10 mouse cellular contexts compared by ENCODE assay signal in genomic region chr14:31464176-31464575, GRCm38 (mm10). TPM values are rescaled to one million over a fixed set of nuclear protein-coding genes. Genes with fewer than 3 reads are reported as not detected.
DNase-seq lines count a peak whose midpoint lies in the region; ATAC-seq and TF ChIP-seq lines count a peak whose summit lies in the region.
"Had no signal": no experiment of that assay in that cellular context is flagged by ENCODE, and none has a peak within 500 bp of the region (broad histone marks: within the 10 kb centered on the region; RNA-seq: fewer than 3 reads in every experiment).

No protein-coding gene starts in this region.

- in situ Hi-C loops in ES-E14 (cut with MboI; ENCODE audit: low sequenced_read_pairs in 2 of 2, unreplicated experiment in 2 of 2) = no loop called here

- H3K36me3 ChIP-seq in limb, embryonic 11.5 days (ENCODE audit: control insufficient read depth, insufficient read depth, low read length) = no peaks in the 10 kb centered on the region
- H3K36me3 ChIP-seq in limb, embryonic 10.5 days = no peaks in the 10 kb centered on the region
- no peaks in the 10 kb centered on the region for H3K36me3 ChIP-seq in ES-E14 (ENCODE audit: control insufficient read depth, insufficient read depth, low read length, poor library complexity, severe bottlenecking)
- H3K36me3 ChIP-seq: forebrain, embryonic 10.5 days had no signal

- no peaks in the 10 kb centered on the region for H3K4me1 ChIP-seq in limb, embryonic 11.5 days (ENCODE audit: control insufficient read depth, insufficient read depth, low read length)
- peaks cover 9% of the 10 kb centered on the region; the same call in 1 of the 2 replicates for H3K4me1 ChIP-seq in limb, embryonic 10.5 days
- H3K4me1 ChIP-seq in ES-E14 (ENCODE audit: control insufficient read depth in 2 of 2, insufficient read depth in 2 of 2, low read length in 2 of 2, poor library complexity in 1 of 2) = no peaks in the 10 kb centered on the region

- no peak for ATAC-seq in limb, embryonic 11.5 days (ENCODE audit: insufficient number of reproducible peaks, low FRiP score, low TSS enrichment, low read depth)
- no peak for ATAC-seq in activated CD4-positive, CD25-positive, alpha-beta regulatory T cell, adult 4 months

- H3K27ac ChIP-seq in limb, embryonic 11.5 days (replicated peaks; ENCODE audit: low read depth, low read length) = no peak overlapping the region
- H3K27ac ChIP-seq in limb, embryonic 10.5 days = no peak overlapping the region
- no peak overlapping the region for H3K27ac ChIP-seq in ES-E14 (ENCODE audit: insufficient read depth, low read depth, low read length, poor library complexity, severe bottlenecking)
- H3K27ac ChIP-seq: forebrain, embryonic 10.5 days had no signal

- H3K27me3 ChIP-seq in limb, embryonic 11.5 days (ENCODE audit: control insufficient read depth, insufficient read depth, low read length) = no peaks in the 10 kb centered on the region
- no peaks in the 10 kb centered on the region for H3K27me3 ChIP-seq in limb, embryonic 10.5 days (ENCODE audit: low read depth, poor library complexity, severe bottlenecking)

- no peak overlapping the region for H3K4me3 ChIP-seq in limb, embryonic 11.5 days (ENCODE audit: low read depth, low read length)
- no peak overlapping the region for H3K4me3 ChIP-seq in limb, embryonic 10.5 days
- no peak overlapping the region for H3K4me3 ChIP-seq in ES-E14 (ENCODE audit: insufficient read depth in 1 of 2, low read depth in 1 of 2, low read length in 2 of 2, poor library complexity in 1 of 2, severe bottlenecking in 1 of 2)
- H3K4me3 ChIP-seq: forebrain, embryonic 10.5 days had no signal

- DNase-seq in cerebellum, postnatal 10 days = peak; percentile 41 to 55
- DNase-seq in cerebellum, adult 18-20 months = no peak
- peak; percentile 37 for DNase-seq in limb, embryonic 11.5 days (ENCODE audit: low spot score)
- DNase-seq in limb, embryonic 10.5 days (ENCODE audit: low spot score) = no peak
- peak; percentile 63 for DNase-seq in ES-E14 (ENCODE audit: low read depth, low spot score)
- peak; percentile 28 for DNase-seq in induced T-regulatory cell, adult 2 months (ENCODE audit: low read depth)
- no peak for DNase-seq in c-Kit-positive CD71-positive TER-119-positive erythroid progenitor cells, embryonic 14.5 days (ENCODE audit: low spot score)

- H3K9ac ChIP-seq in limb, embryonic 11.5 days (ENCODE audit: low read length) = no peak overlapping the region
- peak overlapping the region; percentile 37; the same call in 1 of the 2 replicates for H3K9ac ChIP-seq in ES-E14 (ENCODE audit: insufficient read depth, low read depth, low read length, poor library complexity, severe bottlenecking)

- H3K9me3 ChIP-seq in limb, embryonic 11.5 days (ENCODE audit: control insufficient read depth, low read length) = no peaks in the 10 kb centered on the region
- H3K9me3 ChIP-seq in limb, embryonic 10.5 days (replicated peaks) = no peaks in the 10 kb centered on the region
- no peaks in the 10 kb centered on the region for H3K9me3 ChIP-seq in ES-E14 (ENCODE audit: control insufficient read depth, insufficient read depth, low read depth, low read length)
- H3K9me3 ChIP-seq: forebrain, embryonic 10.5 days had no signal

- 55% methylated on average over 8 of the region's 8 CpGs for WGBS in limb, embryonic 11.5 days
- 51% methylated on average over 8 of the region's 8 CpGs for WGBS in limb, embryonic 10.5 days

- H3K4me2 ChIP-seq in limb, embryonic 11.5 days (ENCODE audit: low read depth, severe bottlenecking) = no peak overlapping the region
- H3K4me2 ChIP-seq: midbrain, embryonic 11.5 days had no signal

TF ChIP-seq in ES-E14, 5 proteins besides CTCF, POLR2A, EP300 and RAD21:
- TF ChIP-seq ZNF384 (IDR thresholded peaks at IDR 0.05; ENCODE audit: low read depth, low read length) (peak; percentile 99), MAFK (IDR thresholded peaks at IDR 0.05; ENCODE audit: insufficient read depth, low read depth, low read length) (no peak), ZC3H11A (IDR thresholded peaks at IDR 0.05; ENCODE audit: borderline replicate concordance, low read depth, low read length) (no peak)

RNA-seq across cellular contexts. Expression of gene Sh3bp5, which starts 28.3 kb away (rescaled TPM):
- polyA plus RNA-seq in limb, embryonic 11.5 days (2014; fragmentation: Nextera tagmentation; extraction: Ambion mirVana) = 26.7 and 33.4 TPM in 2 replicates
- 43.0 and 47.9 TPM in 2 replicates for polyA plus RNA-seq in limb, embryonic 10.5 days (2016; fragmentation: Nextera tagmentation; extraction: Ambion mirVana)
- 2.7 and 4.6 TPM in 2 replicates for total RNA-seq in ES-E14 (2012; rRNA removed)
- 10 to 100 TPM; 13.1 to 13.9 TPM for polyA plus RNA-seq in activated CD4-positive, CD25-positive, alpha-beta regulatory T cell, adult 4 months (2017; shearing (Covaris generic))

RNA-seq across cellular contexts. Expression of gene Eaf1, which starts 30.0 kb away (rescaled TPM):
- polyA plus RNA-seq in limb, embryonic 11.5 days (2014; fragmentation: Nextera tagmentation; extraction: Ambion mirVana) = 29.3 and 31.5 TPM in 2 replicates
- polyA plus RNA-seq in limb, embryonic 10.5 days (2016; fragmentation: Nextera tagmentation; extraction: Ambion mirVana) = 36.9 and 39.7 TPM in 2 replicates
- total RNA-seq in ES-E14 (2012; rRNA removed) = 48.9 and 58.0 TPM in 2 replicates
- 10 to 100 TPM; 12.2 to 13.5 TPM for polyA plus RNA-seq in activated CD4-positive, CD25-positive, alpha-beta regulatory T cell, adult 4 months (2017; shearing (Covaris generic))

RNA-seq across cellular contexts. Expression of gene Mettl6, which starts 30.7 kb away (rescaled TPM):
- 90.7 and 92.8 TPM in 2 replicates for polyA plus RNA-seq in limb, embryonic 11.5 days (2014; fragmentation: Nextera tagmentation; extraction: Ambion mirVana)
- 75.6 and 85.8 TPM in 2 replicates for polyA plus RNA-seq in limb, embryonic 10.5 days (2016; fragmentation: Nextera tagmentation; extraction: Ambion mirVana)
- 34.4 and 37.0 TPM in 2 replicates for total RNA-seq in ES-E14 (2012; rRNA removed)
- polyA plus RNA-seq in activated CD4-positive, CD25-positive, alpha-beta regulatory T cell, adult 4 months (2017; shearing (Covaris generic)) = 10 to 100 TPM; 68.1 to 79.9 TPM

Comparison
In these comparisons a context has a peak if more than half of its experiments do, and no peak if none do; other contexts are left out.
1. DNase-seq: peak in cerebellum, postnatal 10 days (2 of 2), limb, embryonic 11.5 days (single experiment), ES-E14 (single experiment) and induced T-regulatory cell, adult 2 months (single experiment); none in cerebellum, adult 18-20 months (0 of 2), limb, embryonic 10.5 days (single experiment) and c-Kit-positive CD71-positive TER-119-positive erythroid progenitor cells, embryonic 14.5 days (single experiment).